Mouse (Mus musculus): ENCODE results near the gene Pycard. TPM values are rescaled to one million over a fixed set of nuclear protein-coding genes. Genes with fewer than 3 reads are reported as not detected.
"Not testable (repeated sequence)": the region's sequence is repeated elsewhere in the genome, so short reads cannot be mapped to it uniquely, and the experiment has no call there.

The Pycard gene
- polyA plus RNA-seq, 1 experiment: 50.8 TPM

DNA sequence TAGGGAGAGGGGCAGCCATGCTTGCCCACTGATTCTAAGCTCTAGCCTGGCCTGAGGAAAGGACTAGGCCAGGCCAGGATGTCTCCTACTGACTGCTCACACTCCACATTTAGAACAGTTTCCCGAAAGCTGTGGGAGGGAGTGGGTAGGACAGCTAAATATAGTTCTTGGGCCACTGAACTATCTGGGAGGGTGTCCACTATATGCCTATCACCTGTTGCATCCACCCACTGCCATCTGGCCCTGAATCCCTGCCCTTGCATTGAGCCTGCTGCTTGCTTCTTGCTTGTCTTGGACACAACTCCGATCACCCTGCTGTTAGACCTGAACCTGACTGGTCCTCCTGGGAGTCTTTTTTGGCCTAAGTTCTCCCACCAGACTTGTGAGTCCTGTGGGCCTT is 10.0 kb upstream of the Pycard start, which contains the start of gene Trim72:
TSS of gene Trim72 (plus strand) at position 262 of the 400 bp plus-strand sequence.
- DNase-seq (ENCODE audit: low read depth): no peak

DNA sequence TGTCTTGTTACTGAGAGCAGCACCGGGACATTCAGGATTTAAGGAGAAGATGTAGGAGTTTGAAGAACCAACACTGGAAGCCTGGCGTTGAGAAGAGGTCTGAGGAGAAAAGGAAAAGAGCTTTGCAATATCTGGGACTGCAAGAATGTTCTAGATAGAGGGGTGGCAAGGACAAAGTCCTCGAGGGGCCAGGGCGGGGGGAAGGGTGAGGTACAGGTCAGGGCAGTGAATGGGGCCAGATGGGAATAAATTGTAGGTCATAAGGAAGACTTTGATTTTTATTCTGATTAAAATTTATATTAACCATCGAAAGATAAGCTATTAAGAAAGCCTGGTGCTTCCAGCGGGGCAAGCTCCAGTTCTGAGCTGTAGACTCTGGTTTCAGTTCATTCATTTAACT is 9.4 kb upstream of the Pycard start:
- no peak for DNase-seq (ENCODE audit: low read depth)

DNA sequence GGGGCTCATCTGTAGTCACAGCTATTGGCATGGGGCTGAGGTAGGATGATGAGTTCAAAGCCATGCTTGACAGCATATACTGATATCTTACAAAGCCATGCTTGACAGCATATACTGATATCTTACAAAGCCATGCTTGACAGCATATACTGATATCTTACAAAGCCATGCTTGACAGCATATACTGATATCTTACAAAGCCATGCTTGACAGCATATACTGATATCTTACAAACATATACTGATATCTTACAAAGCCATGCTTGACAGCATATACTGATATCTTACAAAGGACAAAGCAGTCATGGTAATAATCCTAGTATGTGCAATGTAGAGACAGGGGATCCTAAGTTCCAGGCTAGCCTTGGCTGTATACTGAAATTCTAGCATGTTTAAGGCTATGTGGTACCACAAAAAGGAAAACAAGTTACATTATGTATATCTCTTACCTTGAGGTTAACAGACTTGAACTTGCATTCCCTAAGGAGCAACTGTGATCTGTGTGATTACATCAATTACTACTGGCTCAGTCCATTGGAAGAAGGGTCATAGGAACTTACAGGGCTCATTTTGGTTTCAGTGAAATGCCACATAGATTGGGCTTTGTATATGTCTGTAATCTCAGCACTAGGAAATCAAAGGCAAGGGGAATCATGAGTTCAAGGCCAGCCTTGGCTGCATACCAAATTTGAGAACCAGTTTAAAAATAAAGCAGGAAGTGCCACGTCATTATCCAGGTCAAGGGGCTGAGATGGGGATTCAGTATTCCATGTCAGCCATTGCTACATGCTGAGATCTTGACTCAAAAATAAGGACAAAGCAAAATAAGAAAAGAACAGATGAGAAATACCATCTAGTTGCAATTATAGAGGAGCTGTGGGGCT is 6.6 kb upstream of the Pycard start:
- no peak for DNase-seq (ENCODE audit: low read depth)

DNA sequence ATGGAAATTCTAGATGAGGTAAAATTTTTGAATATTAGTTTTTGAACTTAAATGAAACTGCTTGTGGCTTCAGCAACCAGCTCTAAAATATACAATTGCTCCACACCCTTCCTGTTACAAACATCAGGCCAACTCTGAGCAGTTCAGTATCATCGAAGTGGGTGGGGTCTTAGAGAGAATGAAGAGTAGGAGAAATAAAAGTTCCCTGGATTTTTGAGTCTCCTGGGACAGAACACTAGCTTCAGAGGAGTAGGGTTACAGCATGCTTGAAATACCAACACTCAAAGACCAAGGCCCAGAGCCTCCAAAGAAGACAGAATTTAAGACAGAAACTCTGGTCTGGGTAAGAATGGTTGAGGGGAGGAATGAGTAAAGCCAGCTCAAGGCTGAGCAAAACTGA is 5.8 kb upstream of the Pycard start:
- DNase-seq (ENCODE audit: low read depth): no peak

DNA sequence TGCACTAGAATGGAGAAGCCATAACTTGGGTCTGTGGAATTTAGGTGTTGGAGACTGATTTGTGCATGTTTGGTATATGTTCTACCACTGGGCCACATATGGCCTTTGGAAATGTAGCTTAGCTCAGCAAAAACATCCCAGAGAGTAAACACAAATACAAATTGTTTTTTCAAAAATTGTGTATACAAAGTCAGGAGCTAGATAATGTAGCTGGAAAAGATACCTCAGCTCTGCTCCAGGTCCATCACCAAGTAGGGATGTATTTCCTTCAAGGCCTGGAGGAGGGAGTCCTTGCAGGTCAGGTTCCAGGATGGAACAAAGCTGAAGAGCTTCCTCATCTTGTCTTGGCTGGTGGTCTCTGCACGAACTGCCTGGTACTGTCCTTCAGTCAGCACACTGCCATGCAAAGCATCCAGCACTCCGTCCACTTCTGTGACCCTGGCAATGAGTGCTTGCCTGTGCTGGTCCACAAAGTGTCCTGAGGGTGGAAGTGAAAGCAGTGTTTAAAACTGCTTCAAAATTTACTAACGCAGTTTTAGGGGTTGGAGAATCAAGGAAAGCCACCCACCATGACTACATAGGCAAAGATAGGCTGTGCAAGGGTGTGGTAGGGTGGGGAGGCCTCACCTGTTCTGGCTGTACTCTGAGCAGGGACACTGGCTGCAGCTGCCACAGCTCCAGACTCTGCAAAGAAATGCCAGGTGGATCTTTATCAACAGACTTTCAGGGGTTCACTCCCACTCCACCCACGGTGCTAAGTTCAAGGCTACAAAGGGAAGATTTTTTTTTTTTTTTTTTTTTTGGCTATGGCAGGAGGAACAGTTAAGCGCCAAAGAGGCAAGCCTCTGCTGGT is 953 bp downstream of the Pycard start:
- DNase-seq (ENCODE audit: low read depth): no peak

DNA sequence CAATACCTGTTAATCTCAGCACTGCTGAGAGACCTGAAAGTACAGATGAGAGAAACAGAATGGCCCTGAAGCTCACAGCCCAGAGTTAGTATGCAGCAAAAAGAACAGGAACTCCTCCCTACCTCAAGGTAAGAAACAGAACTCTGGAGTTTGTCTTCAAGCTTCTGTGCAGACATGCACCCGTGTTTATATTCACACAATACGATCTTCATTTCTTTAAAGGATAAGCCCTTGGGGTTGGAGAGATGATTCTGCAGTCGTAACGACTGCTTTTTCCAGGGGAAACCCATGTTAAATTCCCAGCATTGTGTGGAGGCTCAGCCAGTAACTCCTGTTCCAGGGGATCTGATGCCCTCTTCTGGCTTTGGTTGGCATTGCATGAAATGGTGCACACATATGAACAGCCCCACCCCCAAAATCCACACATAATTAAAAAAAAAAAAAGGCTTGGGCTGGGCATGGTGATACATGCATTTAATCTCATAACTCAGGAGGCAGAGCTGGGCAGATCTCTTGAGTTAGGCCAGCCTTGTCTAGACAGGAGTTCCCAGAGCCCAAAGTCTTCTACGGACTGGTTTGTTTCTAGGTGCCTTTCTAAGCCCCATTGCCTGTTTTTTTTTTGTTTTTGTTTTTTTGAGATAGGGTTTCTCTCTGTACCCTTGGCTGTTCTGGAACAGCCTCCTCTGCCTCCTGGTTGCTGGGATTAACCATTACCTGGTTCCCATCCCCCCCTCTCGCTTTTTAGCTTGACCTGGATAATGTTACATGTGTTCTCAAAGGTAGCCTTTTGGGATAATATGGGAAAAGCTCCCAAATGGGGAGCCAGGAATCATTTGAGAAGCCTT is 1.8 kb downstream of the Pycard start:
- DNase-seq (ENCODE audit: low read depth): no peak

DNA sequence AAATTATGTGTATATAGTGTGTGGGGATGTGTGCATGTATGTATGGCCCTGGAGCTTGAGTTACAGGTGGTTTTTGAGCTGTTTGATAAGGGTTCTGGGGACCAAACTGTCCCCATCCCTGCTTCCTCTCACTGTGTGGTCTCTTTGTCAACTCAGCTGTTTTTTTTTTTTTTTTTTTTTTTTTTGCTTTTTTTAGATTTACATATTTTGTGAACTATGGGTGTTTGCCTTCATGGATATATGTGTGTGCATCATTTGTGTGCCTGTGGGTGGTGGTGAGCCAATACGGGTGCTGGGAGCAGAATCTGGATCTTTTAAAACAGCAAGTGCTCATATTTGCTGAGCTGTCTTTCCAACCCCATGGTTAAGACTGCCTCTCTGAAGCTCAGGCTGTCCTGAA is 4.8 kb downstream of the Pycard start:
- DNase-seq (ENCODE audit: low read depth): no peak

DNA sequence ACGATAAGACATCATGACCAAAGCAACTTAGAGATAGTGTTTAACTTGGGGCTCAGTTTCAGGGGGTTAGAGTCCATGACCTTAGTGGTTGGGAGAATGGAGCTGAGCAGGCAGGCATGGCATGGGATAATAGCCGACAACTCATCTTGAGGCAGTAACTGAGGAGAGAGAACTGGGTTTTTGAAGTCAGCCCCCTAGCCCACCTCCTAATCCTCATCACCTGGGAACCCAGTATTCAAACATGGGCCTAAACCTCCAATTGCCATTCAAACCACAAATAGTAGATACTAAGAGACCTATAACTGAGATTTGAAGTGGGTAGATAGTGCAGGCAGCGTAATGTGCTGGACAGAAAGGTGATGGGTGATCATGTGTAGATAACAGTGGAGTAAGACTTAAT is 13.1 kb downstream of the Pycard start:
- no peak for DNase-seq (ENCODE audit: low read depth)

DNA sequence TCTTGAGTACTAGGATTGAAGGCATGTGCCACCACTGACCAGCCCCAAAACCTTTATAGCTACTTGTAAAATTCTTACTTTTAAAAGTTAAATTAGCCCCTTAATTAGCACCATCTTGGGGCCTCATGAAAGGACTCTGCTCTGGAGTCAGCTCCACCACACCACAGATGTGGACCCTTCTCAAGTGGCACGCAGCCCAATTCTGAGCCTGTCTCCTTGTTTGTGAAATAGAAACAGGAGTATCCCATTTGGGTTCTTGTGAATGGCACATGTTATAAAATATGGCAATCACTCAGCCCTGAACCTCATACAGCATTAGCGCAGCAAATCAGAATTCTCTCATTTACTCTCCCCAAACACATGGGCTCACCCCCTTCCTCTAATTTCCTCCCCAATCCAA is 14.8 kb downstream of the Pycard start:
- no peak for DNase-seq (ENCODE audit: low read depth)

DNA sequence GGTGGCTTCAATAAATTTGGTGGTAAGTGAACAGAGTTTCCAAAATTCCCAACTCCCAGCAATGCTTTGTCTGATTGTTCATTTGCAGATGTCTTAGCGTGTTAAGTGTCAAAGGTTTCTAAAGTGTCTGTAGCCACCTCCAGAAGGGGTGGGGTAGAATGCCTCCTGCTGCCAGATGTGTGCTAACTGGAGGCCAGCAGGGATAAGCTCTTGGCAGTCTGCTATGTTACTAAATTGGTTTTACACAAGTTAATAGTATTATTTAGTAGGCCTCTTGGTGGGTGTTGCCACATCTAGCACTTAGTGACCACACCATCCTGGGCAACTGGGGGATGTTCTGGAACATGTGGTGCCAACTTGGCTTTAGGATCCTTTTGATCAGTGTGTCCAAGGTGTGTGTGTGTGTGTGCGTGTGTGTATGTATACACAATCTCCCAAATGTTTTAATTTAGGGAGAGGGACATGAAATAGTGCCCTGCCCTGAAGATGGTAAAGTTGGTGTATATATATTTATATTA is 19.2 kb downstream of the Pycard start:
- DNase-seq (ENCODE audit: low read depth): no peak

DNA sequence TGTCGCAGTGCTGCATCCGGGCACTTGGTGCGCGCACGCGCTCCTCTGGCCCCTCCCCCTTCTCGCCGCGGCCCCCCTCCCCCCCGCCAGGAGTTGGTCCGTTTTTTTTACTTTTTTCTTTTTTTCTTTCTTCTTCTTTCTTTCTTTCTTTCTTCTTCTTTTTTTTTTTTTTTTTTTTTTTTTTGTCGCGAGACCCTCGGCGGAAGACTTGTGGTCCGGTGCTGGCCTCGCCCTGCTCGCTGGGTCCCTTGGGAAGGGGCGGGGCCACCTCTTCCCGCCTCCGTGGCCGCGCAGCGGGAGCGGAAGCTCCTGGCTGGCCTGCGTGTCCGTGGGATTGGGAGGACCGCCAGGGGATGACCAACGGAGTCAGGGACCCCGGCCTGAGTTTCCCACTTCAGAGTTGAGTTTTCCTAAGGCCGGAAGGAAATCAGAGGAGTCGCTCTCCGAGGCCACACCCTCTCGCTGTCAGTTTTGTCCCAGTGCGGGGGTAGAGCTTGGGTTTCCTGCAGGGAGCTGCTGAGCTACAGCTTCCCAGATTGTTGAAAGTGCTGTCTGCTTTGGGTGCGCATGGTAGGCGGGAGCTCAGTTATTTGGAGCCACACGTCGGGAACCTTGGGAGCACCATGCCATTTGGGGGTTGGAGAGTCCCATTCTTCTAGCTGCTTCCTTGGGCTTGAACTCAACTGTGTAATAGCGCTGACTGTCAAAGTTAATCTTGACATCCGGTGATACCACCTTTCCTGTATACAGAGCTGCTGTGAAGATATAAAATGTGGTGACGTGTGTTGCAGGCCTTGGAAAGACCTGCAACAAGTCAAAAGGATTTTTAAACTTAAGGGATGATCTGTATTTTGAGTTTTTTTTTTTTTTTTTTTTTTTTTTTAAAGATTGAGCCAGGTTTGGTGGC is 25.5 kb downstream of the Pycard start:
- DNase-seq (ENCODE audit: low read depth): no peak

DNA sequence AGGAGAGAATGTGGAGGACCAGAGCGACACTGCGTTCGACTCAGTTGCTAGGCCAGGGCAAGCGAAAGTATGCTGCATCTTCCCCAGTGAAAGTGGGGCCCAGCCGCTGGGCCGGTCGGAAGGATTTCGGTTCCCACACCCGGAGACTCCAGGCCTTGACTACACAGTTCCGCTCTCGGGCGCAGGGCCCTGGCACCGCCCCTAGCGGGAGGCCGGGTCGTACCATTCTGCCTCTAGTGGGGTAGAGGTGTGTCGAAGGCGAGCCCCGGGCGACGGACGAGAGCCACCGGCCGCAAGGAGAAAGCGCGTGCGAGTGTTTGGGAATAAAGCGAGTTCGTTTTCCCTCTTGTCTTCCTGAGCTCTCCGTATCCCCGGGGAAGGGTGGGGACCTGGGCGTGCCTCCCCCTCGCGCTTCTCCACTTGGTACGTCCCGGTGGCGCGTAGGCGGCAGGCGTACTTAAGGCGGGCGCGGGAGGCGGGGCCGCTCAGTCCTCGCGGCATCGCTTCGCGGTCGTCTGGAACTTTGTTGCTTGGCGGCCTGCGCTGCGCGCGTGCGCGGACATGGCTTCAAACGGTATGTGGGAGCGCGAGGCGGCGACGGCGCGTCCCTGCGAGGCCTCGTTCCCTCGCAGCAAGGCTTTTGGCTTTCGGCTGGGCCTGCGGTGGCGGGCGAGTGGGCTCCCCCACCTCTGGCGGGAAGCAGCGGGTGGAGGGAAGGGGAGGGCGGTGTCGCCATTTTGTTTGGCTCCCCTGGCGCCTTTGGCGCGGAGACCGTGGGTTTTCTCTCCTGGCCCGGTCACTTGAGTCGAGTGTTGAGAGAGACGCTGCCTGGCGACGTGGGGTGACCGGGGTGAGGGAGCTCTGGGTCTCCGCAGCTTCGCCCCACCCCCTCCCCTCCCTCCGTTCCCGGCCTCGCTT is 26.4 kb downstream of the Pycard start, which contains the start of gene Fus:
TSS of gene Fus (plus strand) at position 454 of the 918 bp plus-strand sequence.
- DNase-seq (ENCODE audit: low read depth): no peak

DNA sequence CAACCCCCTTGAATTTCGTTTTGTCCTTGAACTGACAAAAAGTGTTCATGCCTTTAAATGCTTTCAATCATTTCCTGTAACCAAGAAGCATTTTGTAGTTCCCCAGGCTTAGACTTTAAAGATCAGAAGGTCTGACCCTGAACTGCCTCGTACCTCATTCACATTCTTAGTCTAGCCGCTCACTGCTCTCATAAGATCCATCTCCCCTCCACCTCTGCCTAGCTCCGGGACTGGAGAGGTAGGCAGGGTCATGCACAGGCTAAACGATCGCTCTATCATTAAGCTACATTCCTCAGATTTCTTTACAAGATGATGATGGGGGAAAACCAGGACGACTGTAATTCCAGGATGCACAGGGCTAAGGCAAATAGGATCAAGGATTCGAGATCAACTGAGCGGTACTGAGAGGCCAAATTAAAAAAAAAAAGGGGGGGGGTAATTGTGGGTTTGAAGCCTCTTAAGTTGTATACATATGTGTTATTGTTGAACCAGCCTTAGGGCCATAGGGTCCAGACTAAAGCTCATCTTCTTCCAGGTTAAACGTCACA is 27.2 kb downstream of the Pycard start:
- no peak for DNase-seq (ENCODE audit: low read depth)

DNA sequence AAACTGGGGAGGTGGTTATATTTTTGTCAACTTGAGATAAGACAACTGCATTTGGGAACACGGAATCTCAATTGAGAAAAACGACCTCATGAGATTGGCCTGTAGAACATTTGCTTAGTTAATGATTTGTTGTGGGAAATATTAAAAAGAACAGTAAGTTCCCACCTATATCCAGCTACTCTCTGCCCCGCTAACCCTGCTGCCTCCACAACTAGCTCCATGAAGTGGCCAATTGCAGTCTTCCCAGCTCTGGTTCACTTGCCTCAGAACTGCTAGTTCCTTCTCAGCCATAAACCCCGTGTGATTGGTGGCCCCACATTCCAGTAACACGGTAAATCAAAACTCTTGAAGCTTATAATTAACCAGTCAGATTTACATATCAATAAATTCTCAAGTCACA is 34.3 kb downstream of the Pycard start:
- DNase-seq (ENCODE audit: low read depth): no peak

DNA sequence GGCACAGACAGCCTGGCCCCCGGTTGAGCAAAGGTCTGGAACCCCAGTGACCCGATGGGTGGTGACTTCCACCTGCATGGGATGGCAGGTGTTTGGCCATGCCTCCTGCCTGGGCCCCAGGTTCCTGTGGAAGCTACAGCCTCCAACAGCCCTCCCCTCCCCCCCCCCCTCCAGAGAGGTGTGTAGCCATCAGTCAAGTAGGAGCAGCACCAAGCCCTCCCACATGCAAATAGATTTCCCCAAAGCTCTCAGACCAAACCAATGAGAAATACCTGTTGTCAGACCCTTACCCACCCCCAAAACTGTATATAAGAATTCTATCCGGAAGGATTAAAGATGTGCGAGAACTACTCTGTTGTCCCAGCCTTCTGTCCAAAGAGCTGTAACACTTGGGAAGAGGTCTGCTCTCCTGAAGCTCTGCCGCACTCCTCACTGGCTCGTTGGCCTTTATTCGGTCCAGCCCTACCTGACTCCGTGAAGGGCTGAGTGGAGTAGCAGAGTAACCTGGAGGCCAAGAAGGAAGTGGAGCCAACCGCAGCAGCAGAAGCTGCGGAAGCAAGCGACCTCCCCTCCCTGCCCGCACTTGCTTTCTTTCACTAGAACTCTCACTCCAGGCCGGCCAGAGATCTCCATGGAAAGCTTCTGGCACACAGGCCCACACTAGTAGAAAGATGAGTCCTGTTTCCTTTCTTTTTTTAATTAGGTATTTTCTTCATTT is 40.6 kb downstream of the Pycard start:
- DNase-seq (ENCODE audit: low read depth): no peak

DNA sequence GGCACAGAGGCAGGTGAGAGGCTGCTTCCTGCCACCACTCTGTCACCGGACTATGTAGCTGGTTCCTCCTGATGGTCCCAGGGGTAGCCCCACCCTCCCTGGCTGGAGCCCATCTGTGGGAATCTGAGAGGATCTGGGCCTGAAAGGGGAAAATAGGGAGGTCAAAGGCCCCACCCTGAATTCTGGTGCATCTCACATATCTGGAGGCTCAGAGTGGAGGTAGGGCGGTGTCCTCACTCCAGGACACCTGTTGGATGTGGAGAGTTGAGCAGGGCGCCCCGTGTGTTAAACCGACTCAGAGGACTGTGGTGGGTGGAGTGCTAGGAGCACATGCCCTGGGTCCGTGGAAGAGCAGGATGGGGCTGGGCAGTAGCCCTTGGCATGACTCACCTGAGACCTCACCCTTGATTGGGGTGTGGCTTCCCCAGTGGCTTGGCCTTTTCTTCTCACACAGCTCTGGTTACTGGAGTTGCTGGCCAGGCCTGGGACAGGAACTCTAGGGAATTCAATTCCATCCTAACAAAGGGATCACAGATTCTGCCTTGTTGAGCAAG is 47.1 kb downstream of the Pycard start, which contains the start of gene Prss36:
TSS of gene Prss36 (minus strand) at position 256 of the 554 bp plus-strand sequence.
- no peak for DNase-seq (ENCODE audit: low read depth)

DNA sequence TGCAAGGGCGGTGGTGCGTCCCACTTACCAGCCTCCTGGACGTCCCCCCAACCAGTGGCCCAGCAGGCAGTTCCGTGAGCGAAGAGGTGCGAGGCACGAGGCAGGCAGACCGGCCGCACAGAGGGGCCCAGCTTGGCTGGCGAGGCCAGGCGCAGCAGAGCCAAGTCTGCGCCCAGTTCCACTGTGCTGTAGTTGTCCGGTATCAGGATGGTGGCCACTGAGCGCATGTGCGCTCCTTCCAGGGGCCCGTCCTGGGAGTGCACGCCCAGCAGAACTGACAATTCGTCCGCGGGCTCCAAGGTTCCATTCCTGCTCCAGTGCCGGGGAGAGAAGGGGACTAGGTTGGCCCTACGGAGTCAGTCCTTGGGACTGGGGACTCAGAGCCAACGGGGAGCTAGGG is 49.1 kb downstream of the Pycard start:
- DNase-seq (ENCODE audit: low read depth): no peak

DNA sequence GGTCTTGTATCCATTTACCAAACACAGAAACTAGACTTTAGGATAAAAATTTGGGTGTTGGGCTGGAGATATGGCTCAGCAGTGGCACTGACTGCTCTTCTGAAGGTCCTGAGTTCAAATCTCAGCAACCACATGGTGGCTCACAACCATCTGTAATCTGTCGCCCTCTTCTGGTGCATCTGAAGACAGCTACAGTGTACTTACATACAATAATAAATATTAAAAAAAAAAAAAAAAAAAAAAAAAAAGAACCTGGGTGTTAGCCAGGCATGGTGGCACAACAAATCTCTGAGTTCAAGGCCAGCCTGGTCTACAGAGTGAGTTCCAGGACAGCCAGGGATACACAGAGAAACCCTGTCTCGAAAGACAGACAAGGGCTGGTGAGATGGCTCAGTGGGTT is 51.6 kb downstream of the Pycard start:
- not testable (repeated sequence) for DNase-seq (ENCODE audit: low read depth)

Measured in gonadal fat pad, adult 2 months (tissue).